Mouse (Mus musculus) megakaryocyte progenitor cell, adult 5-6 weeks (primary cell): ENCODE measurements around the gene Acacb. TPM values are rescaled to one million over a fixed set of nuclear protein-coding genes. Genes with fewer than 3 reads are reported as not detected.

Source experiments
- ATAC-seq: replicated peaks from 2 replicates; pipeline ENCODE4 v1.8.0; 2016; ENCODE audit warnings: mild to moderate bottlenecking, moderate TSS enrichment, inconsistent platforms; ENCODE audit not compliant: poor library complexity
- total RNA-seq, 2 experiments: library from RNA; stranded (forward) in 1 of 2; stranded (reverse) in 1 of 2; fragments of 157-497, 149-512 nt in 1 of 2; fragments of 200-1000 nt in 1 of 2; gene quantifications; 2 replicates each; pipeline versions ENCODE4 v1.2.3 to v1.2.4; 2015 to 2017

The Acacb gene
- total RNA-seq, 2 experiments from 2014 or later, result 0.08 to 0.30 TPM

DNA sequence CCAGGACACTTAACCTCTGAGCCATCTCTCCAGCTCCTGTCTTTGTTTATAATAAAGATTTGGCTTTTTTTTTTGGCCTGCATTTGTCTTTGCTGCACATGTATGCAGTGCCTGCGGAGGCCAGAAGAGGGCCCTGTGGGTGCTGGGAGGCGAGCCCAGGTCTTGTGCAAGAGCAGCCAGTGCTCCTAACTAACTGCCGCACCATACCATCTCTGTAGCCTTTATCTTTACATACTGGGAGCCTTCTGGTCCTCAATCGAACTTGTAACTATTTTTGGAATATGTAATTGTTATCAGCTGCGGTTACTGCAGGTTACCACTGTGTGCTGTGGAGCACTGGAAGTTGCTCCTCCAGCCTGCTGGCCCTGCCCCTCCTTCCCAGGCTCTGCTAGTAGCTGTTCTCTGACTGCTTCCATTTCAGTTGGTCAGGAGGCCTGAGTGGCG, 12.2 kb upstream of the Acacb start:
- ATAC-seq, result peak; percentile 81

DNA sequence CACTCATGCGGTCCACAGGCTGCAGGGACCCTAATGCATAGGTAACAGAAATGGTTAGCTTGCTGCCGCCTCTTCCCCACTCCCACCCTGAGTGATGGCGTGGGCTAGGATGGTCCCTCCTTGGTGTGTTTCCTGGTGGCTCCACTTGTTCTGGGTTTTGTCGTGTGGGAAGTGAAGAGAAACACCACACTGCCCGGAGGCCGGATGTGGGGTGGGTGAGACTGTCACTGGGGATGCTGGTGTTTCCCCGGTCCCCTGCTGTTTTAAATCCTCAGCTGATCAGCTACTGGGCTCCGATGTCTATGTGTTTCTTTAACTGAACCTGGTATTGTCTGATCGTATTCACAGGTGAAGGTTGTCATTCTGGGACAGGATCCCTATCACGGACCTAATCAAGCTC, 10.8 kb upstream of the Acacb start:
- ATAC-seq, result no peak

DNA sequence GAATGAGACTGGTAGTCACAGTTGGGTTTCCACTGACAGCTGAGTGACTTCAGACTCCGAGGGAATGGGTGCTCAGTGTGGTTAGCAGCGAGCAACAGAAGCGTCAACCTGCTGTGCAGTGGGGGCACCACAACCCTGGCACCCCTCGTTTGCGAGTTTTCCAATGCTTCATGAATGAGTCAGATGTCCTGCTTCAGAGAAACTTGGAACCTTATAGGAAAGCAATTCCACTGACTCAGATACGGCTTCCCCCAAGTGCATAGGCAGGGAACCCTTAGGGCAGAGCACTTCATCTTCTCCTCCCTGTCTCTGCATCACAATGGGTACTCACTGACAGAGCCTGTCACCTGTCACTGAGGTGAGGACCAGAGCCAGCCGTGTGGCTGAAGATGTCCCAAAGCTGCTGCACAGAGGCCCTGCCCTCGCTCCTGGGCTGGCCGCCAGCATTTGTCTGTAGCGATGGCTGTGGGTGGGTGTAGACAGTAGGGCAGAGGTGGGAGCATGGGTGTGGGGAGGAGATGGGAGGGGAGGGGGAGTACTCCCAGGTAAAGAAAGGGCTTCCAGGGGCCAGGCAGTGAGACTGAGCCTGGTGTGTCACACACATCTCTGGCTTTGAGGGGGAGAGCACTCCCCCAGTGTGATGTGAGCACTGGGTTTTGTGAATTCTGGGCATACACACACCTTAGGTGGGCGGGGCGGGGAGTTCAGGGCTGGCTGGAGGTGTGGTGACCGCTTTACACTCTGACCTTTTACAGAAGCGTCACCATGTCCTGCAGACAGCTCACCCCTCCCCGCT, 8.7 kb upstream of the Acacb start:
- ATAC-seq, result no peak

DNA sequence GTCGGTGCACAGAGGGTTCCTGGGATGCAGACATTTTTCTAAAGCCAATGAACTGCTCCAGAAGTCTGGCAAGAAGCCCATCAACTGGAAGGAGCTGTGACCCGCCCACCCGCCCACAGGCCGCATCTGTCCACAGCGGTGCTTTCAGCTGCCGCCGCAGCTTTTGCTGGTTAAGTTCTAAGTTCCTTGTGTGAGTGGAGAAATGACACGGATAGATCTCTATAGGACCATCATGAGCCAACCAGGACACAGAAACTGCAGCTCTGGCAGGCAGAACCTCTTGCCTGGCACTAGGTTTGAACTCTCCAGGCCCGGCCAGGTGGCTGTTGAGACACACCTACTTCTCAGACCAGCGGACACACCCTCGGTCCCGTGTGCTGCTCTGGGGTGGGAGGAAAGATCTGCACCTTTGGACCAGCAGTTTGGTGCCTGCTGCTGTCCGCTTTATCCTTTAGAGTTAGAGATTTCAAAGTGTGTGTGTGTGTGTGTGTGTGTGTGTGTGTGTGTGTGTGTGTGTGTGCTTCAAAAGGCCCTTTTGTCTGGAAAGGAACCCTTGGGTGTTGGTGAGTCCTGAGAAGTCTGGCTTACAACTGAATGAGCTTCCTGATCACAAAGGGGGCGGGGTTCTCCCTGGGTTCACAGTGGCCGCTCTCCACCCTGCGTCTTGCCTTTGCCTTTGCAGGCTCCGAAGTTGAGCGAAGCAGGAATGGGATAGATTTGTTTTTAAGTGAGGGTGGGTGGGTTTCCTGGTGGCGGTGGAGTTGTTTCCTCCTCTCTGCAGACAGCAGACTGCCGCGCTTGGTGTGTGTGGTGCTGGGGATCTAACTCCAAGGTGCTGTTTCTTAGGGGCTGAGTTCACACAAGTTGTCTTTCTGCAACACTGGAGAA, 7.8 kb upstream of the Acacb start:
- ATAC-seq, result no peak

DNA sequence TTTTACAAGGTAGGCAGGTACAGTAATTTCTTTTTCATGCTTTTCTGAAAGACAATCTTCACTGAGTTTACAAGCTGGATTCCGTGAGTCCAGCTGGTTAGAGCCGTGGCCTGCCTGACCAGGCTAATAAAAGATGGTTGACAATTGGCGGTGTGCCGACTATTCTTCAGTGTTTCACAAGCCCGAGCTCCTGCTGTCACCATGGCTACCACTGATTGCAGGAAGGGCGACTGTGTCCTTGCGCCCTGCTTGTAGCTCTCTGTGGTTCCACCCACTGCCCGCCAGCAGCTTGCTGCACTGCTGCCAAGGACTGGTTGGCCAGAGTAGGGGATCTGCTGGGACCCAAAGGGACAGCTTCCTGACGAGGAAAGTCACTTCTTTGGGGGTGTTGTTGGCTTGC, 7.2 kb upstream of the Acacb start:
- peak; percentile 36 for ATAC-seq

DNA sequence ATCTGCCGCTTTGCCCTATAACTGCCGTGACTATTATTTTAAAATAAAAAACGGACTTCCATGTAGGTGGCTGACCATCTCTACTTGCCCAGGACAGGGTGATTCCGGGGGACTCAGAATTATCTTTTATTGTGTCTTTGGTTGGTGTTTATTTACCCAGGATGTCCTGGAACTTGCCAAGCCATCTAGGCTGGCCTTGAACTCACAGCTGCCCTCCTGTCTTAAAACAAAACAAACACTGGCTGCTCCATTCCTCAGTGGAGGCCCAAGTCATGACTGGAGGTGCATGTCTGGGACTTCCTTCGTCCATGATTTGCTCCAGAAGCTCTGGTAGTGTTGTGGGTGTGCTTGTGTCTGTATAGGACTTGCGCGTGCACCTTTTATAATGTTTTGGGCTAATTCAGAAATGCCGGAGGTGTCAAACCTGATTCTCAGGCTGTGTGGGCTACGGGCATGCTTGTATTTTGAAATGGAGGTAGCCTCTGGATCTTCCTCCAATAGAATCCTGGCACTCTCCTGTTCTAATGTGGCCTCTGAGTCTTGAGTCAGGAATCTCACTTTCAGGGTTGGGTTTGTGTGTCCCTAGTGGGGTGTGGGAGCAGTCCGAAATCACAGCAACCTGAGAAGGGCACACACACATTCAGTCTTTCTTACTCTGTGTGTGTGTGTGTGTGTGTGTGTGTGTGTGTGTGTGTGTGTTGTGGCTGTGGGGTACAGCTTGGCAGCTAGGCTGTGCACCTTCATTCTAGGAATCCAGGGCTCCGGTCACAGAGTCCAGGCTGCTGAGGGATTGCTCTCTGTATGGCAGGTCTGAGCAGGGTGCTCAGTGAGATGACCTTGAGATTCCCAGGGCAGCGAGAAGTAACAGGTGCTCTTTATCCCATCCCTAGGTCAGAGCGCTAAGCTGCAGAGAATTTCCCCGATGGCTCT, 973 bp downstream of the Acacb start:
- ATAC-seq, result no peak

DNA sequence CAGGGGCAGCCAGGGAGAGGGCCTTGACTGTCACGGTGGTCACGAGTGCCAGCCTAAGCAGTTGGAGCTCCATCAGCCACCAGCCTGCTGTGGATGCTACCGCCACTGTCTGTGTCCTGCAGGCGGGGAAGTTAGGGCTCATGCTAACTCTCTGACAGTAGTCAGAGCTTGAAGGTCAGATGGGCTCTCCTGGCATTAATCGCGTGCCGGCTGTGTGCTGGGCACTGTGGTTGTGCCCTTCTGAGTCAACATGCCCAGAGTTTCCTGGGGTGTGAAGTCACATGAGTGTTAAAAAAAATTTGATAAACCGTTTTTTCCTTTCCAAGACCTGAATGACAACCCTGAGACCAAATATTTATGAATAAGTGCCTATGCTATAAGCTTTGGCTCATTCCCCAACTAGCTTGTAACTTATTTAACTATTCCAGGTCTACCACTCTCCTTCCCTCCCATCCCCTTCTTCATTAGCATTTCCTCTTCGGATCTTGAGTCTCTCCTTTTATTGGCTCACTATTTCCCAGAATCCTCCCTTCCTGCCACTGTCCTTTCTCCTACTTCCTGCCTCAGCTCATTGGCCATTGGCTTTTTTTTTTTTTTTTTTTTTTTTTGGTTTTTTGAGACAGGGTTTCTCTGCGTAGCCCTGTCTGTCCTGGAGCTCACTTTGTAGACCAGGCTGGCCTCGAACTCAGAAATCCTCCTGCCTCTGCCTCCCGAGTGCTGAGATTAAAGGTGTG, 6.2 kb downstream of the Acacb start:
- no peak for ATAC-seq

DNA sequence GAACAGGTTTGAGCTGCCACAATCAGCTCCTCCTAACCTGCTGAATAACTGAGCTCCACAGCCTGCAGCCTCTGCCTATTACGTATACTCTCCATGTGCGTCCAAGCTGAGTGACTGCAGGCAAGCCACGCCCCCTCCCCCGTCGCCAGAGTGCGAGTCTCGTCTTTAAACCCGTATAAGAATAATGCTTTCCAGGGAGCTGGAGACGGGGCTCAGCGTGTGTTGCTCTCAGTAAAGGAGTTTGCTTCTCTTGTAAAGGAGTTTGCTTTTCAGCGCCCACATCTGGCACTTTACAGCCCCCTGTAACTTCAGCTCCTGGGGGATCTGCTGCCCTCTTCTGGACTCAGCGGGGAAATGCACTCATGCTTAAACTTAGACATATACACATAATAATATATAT, 7.2 kb downstream of the Acacb start:
- ATAC-seq, result peak; percentile 52; the same call in 1 of the 2 replicates

DNA sequence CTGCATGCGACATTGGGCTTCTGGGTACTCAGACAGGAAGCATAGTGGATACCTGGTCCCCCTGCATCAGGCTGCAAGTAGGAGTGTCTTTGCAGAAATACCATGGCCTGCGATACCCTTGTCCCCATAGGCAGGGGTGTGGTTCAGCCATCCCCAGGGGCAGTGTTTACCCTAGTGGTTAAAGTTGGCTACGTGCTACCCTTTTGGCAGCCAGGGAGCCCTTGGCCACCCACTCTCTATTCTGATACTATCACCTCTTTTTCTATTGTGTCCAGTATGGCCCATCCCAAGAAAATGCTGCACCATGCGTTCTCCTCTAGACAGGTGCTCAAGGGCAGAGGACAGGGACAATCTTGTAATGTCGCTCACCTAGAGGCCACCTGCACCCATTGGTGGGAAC, 8.4 kb downstream of the Acacb start:
- no peak for ATAC-seq

DNA sequence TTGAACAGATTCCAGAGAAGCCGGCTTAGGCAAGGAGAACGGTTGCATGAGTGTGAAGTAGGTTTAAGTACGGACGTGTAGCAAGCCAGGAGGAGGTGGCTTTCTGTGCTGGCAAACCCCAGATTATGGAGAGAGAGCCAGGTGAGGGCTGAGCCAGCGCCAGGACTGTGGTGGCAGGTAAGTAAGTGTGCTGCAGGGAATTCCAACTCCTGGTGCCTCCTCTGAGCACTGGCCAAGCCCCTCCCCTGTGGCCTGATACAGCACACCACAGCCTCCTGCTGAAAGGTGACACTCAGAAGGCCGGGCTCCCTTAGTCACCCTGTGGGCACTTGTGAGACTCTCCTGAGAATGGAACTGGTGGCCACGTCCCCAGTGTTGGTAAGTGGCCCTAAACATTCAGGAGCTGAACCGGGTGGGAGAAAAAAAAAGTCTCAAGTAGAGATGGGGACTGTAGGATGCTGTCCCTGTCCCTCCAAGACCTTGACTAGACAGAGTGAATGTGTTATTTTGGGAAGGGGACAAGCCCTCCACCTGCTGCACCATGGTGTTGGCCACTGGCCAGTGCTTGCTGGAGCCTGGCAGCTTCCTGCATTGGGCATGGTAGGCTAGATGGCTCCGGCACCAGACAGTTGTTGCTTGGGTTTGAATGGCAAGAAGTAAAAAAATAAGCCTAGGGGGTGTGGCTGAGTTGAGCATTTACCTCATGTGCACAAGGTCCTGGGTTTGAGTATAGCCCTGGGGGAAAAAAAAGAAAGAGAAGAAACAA, 9.0 kb downstream of the Acacb start:
- no peak for ATAC-seq

DNA sequence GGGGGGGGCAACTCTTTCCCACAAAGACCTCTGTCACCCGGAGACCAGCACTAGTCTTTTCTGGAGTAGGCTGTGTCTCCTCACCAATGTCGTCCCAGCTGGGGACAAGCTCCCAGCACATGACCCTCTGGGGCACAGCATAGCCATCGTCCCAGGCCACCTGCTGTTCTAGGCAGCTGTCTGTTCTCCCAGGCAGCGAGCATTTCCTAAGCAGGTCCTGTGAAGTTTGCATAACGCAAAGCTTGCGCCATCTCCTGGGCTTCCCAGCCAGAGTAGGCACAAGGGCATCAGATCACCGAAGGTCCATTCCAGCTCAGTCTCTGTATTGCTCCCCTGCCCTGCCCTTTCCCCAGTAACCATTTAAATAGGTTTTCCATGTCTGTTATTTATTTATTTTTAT, 10.9 kb downstream of the Acacb start:
- ATAC-seq, result no peak

DNA sequence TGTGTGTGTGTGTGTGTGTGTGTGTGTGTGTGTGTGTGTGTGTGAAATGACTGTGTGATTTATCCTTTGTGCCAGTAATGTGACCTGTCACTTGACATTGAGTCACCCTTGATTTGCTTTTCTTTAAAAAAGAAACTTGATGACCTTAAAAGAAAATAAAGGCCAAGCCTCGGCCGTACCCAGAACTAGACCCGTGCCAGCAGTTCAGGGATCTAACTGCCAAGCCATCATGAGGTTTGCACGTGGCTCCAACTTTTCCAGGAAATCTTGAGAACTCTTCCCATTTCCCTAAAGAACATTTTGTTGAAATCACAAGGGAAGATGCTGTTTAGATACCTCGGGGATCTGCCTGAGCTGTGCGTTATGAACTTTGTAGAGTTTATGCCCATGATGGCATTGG, 15.1 kb downstream of the Acacb start:
- no peak for ATAC-seq

DNA sequence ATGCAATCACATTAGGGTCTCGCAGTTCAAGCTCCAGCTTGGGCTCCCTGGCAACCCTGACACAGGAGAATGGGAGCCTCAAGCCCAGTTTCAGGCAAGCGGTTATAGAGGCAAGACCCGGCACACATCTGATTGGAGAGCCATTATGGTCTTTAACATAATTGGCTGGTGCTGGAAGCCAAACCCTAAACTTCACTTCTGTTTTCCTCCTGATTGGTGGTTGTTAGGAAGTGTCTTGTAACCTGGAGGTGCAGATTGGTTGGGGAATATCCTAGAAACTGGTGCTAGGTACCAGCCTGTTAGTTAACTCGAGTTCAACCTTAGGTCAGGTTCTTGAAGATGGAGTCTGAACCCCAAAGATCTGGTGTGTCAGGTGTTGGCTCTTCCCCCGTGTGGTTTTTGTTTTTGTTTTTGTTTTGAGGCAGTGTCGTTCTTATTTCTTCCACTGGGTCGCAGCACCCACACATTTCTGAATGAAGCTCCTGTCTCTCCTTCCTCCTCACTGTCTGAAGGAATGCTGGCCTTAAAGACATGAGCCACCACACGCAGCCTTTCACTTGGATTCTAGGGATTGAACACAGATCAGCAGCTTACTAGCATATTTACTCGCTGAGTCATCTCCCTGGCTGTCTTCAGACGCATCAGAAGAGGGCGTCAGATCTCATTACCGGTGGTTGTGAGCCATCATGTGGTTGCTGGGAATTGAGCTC, 15.9 kb downstream of the Acacb start:
- ATAC-seq, result 0 out of 2 replicates have a peak, but pooled peaks have one; percentile 9

DNA sequence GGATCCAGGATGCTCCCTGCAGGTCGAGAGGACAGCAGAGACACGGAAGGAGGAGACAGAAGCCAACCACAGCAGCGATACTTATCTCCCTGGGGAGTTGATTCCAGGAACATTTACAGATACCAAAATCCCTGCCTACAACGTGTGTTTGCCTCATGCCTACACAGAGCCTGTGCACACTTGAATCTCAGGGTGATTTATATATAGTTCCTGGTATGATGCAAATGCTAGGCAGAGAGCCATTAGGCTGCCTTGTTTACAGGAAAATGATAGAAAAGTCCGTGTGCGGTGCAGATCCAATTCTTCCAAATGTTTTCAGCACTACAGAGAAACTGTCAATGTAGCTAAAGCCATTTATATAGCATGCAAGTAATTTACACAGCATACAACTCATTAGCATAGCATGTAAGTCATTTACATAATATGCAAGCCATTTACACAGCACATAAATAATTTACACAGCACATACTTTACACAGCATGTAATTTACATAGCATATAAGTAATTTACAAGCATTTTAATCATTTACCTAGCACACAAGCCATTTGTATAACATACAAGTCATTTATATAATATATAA, 16.9 kb downstream of the Acacb start:
- ATAC-seq, result no peak

DNA sequence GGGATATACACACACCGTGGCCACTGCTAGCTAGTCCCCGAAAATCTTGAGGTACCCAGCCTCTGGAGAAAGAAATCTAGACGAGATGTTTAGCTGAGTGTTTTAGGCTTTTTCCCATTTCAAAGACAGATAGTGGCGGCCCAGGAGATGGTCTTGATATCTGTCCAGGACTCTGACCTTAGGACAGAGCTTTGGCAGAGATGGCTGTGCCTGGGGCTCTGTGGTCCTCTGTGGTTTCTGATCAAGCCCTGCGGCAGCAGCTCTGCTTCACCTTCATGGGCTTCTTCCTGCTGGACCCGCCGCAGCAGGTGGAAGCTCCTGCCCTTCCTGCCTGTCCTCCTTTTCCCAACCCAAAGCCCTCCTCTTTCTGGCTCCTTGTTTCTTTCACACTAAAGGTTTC, 24.0 kb downstream of the Acacb start:
- no peak for ATAC-seq

DNA sequence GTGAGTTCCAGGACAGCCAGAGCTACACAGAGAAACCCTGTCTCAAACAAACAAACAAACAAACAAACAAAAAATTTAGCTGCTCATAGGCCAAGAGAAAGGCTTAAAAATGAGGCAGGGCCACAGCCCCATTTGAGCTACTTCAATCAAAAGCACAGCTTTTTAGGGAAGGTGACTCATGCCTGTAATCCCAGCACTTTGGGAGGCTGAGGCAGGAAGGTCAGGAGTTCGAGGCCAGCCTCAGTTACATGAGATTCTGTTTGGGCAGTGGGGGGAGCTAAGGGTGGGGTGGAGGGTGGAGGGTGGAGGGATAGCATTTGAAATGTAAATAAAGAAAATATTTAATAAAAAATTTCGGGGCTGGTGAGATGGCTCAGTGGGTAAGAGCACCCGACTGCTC, 26.6 kb downstream of the Acacb start:
- ATAC-seq, result no peak

DNA sequence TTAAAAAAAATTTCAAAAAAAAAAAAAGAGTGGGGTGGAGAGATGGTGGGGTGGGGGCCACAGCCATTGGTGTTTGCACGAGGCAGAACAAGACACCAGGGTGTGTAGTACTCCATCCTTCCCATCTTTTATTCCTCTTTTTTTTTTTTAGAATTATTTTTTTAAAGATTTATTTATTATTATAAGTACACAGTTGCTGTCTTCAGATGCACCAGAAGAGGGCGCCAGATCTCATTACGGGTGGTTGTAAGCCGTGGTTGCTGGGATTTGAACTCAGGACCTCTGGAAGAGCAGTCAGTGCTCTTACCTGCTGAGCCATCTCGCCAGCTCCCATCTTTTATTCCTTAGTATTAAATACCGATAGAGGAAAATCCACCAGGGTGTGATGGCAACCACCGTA, 27.1 kb downstream of the Acacb start:
- ATAC-seq, result no peak

DNA sequence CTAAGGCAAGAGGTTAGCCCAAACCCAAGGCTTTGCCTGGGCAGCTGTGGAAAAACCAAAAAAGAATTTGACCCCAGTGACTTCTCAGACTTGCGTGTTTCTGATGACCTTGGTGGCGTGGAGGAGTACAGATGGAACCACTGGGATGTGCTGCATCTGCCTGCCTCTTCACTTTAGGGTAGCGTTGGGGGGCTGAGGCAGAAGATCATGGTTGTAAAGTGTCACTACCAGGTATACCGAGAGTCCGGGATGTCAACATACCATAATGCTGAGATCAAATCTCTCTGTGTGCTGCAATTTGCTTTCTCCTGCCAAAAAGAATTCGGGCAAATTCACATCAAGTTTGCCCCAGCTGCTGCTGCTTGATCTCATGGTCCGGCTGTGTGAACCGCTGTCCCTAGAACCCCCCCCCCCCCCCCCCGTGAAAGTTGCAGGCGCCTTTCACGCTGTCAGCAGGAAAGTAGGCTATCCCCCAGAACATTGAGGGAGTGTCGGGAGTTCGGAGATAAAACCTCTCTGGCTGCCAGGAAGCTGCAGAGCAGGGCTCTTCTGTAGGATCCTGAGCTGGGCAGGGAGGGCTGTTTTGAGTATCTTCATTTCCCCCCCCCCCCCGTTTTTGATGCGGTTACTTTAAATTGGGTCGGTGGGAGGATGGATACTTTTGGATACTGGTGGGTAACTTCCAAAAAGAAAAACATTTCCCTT, 27.7 kb downstream of the Acacb start:
- no peak for ATAC-seq
